In the genomic region with DNA sequence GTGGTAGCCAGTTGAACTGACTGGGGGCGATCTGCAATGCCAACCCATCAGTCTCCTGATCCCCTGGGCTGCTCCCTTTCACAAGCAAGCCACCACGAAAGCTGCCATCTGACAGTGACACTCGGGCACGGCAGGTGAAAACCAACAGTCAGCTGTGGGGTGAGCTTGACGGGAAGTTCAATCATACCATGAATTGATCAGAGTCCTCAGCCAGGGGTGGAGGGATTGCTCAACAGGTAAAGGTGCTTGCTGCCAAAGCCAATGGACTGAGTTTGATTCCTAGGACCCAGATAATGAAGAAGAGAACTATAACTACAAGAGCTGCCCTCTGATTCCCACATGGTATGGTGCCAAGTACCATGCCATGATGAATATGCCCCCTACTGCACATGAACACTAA, we compare ENCODE assay signal across 1 mouse cellular context.
TF ChIP-seq lines count a peak whose summit lies in the region.

No protein-coding gene starts in this region.

TF ChIP-seq in CH12.LX, 34 proteins besides CTCF, POLR2A, EP300 and RAD21 (continued from another document):
- TF ChIP-seq SIN3A (IDR thresholded peaks at IDR 0.05; ENCODE audit: low read length) (no peak), POLR2AphosphoS2 (IDR thresholded peaks at IDR 0.05; ENCODE audit: low read depth, low read length) (no peak), MXI1 (IDR thresholded peaks at IDR 0.05; ENCODE audit: low read depth, low read length) (no peak)
